Mouse (Mus musculus) liver, embryonic 11.5 days (tissue): ENCODE data around the gene Clic3. TPM values are rescaled to one million over a fixed set of nuclear protein-coding genes. Genes with fewer than 3 reads are reported as not detected.

ENCODE experiments used
- ATAC-seq: fragments of 200-750 bp; cut with Nextera tagmentation; replicated peaks from 2 replicates; pipeline ENCODE4 v1.8.0; 2017; ENCODE audit warnings: moderate number of reproducible peaks, mild to moderate bottlenecking, moderate TSS enrichment, moderate library complexity; ENCODE audit not compliant: low FRiP score
- DNase-seq: peaks from one replicate; pipeline ENCODE4 v3.0.0-alpha.2; 2017; ENCODE audit warnings: low spot score
- H3K27ac ChIP-seq: fragments of 300-500 bp; sonication (generic); 2 replicates; pipeline ENCODE4 v1.5.1; 2014; ENCODE audit warnings: mild to moderate bottlenecking, low read depth, low read length, control low read depth
- H3K27me3 ChIP-seq: fragments of 300-500 bp; sonication (generic); replicated peaks from 2 replicates; pipeline ENCODE4 v1.6.1; 2014; ENCODE audit warnings: low read length, mixed read lengths; ENCODE audit not compliant: control insufficient read depth, insufficient read depth
- H3K36me3 ChIP-seq: fragments of 300-500 bp; sonication (generic); 2 replicates; pipeline ENCODE4 v1.6.1; 2014; ENCODE audit warnings: mild to moderate bottlenecking, low read length, moderate library complexity, mixed read lengths; ENCODE audit not compliant: control insufficient read depth, insufficient read depth
- H3K4me1 ChIP-seq: fragments of 300-500 bp; sonication (generic); replicated peaks from 2 replicates; pipeline ENCODE4 v1.6.1; 2014; ENCODE audit warnings: low read length, mixed read lengths; ENCODE audit not compliant: control insufficient read depth, insufficient read depth
- H3K4me2 ChIP-seq: fragments of 300-500 bp; sonication (generic); 2 replicates; pipeline ENCODE4 v1.6.1; 2014; ENCODE audit warnings: mild to moderate bottlenecking, control low read depth, moderate library complexity
- H3K4me3 ChIP-seq: fragments of 300-500 bp; sonication (generic); 2 replicates; pipeline ENCODE4 v1.5.1; 2014; ENCODE audit warnings: low read depth, low read length, control low read depth
- H3K9ac ChIP-seq: fragments of 300-500 bp; sonication (generic); 2 replicates; pipeline ENCODE4 v1.6.1; 2014; ENCODE audit warnings: low read depth, low read length, control low read depth
- H3K9me3 ChIP-seq: fragments of 300-500 bp; sonication (generic); 2 replicates; pipeline ENCODE4 v1.6.1; 2016; ENCODE audit warnings: low read length, inconsistent platforms, mixed read lengths; ENCODE audit not compliant: control insufficient read depth
- WGBS: fragments of 180-500 bp; shearing (Covaris S2); extraction: QIAGEN DNeasy Blood & Tissue Kit; methylation state at CpG from one replicate; pipeline ENCODE4 v1.1.7; 2014; 5-methylcytosine and 5-hydroxymethylcytosine counted together
- polyA plus RNA-seq: library from polyadenylated mRNA; unstranded; fragments of >200 nt; fragmentation: Nextera tagmentation; extraction: Ambion mirVana; gene quantifications from 2 replicates; pipeline ENCODE4 v1.2.1, GENCODE M21; 2014

Gene Clic3
- polyA plus RNA-seq, 1 experiment from 2014 or later = not detected

DNA sequence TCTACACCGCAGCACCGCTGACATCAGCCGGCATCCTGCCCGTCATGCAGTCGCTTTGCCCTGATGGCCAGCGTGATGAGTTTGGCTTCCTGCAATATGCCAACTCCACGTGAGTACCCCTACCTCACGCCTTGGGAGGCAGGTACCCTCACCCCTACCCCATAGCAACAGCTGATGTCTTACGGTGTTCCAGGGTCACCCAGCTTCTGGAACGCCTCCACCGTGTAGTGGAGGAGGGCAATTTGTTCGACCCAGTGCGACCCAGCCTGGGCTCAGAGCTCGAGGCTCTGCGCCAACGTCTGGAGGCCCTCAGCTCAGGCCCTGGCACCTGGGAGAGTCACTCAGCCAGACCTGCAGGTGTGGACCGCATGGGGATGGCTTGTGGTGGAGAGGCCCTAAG lies 23.5 kb upstream of the Clic3 start:
- DNase-seq = no peak
- H3K4me2 ChIP-seq = no peak overlapping the region
- ATAC-seq = no peak
- no peak overlapping the region for H3K4me3 ChIP-seq
- peaks cover 6% of the 10 kb centered on the region for H3K4me1 ChIP-seq
- no peak overlapping the region for H3K9ac ChIP-seq
- peaks cover 18% of the 10 kb centered on the region for H3K27me3 ChIP-seq
- no peaks in the 10 kb centered on the region for H3K9me3 ChIP-seq
- H3K36me3 ChIP-seq = no peaks in the 10 kb centered on the region
- H3K27ac ChIP-seq = no peak overlapping the region
- whole genome bisulfite sequencing = 85% methylated on average over 17 of the region's 17 CpGs

- 85% methylated on average over 8 of the region's 8 CpGs for WGBS
- no peaks in the 10 kb centered on the region for H3K36me3 ChIP-seq
- ATAC-seq = no peak
Observed at GRCm38 (mm10) chr2:25434292-25434691, 22.3 kb upstream of the Clic3 start.

GRCm38 (mm10) chr2:25436286-25436820 lies 20.3 kb upstream of the Clic3 start:
- no peaks in the 10 kb centered on the region for H3K9me3 ChIP-seq
- ATAC-seq (no peak), DNase-seq (no peak)
- H3K4me3 ChIP-seq = no peak overlapping the region
- no peaks in the 10 kb centered on the region for H3K36me3 ChIP-seq
- no peaks in the 10 kb centered on the region for H3K4me1 ChIP-seq
- H3K9ac ChIP-seq = no peak overlapping the region
- WGBS = 85% methylated on average over 10 of the region's 10 CpGs
- no peak overlapping the region for H3K27ac ChIP-seq
- H3K4me2 ChIP-seq = no peak overlapping the region
- no peaks in the 10 kb centered on the region for H3K27me3 ChIP-seq

More at GRCm38 (mm10) chr2:25434292-25434691, 22.3 kb upstream of the Clic3 start:
- Histone ChIP-seq H3K9ac (no peak overlapping the region), H3K4me3 (no peak overlapping the region), H3K4me1 (peaks cover 2% of the 10 kb centered on the region; the same call in 1 of the 2 replicates), H3K9me3 (no peaks in the 10 kb centered on the region), H3K27ac (no peak overlapping the region), H3K4me2 (no peak overlapping the region), H3K27me3 (peaks cover 12% of the 10 kb centered on the region)
- no peak for DNase-seq

DNA sequence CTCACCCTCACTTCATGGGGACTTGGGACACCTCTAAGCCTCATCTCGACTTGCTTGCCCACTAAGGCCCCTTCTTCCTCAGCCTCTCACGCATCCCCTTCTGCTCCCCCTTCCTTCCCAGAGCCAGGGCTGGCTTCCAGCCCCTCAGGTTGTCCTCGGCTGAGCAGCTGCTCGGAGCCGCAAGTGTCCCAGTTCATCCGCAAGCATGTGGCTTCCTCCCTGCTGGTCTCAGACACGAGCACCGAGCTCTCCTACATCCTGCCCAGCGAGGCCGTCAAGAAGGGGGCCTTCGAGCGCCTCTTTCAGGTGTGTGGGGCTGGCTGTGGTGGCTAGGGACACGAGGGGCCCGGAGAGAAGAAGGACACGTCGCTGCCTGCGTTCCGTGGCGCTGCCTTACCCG lies 15.6 kb upstream of the Clic3 start:
- Histone ChIP-seq H3K4me3 (no peak overlapping the region), H3K9me3 (no peaks in the 10 kb centered on the region), H3K9ac (no peak overlapping the region), H3K4me1 (no peaks in the 10 kb centered on the region), H3K27ac (no peak overlapping the region), H3K4me2 (no peak overlapping the region), H3K27me3 (no peaks in the 10 kb centered on the region), H3K36me3 (no peaks in the 10 kb centered on the region)
- 81% methylated on average over 20 of the region's 20 CpGs for WGBS
- DNase-seq = no peak
- ATAC-seq = no peak

DNA sequence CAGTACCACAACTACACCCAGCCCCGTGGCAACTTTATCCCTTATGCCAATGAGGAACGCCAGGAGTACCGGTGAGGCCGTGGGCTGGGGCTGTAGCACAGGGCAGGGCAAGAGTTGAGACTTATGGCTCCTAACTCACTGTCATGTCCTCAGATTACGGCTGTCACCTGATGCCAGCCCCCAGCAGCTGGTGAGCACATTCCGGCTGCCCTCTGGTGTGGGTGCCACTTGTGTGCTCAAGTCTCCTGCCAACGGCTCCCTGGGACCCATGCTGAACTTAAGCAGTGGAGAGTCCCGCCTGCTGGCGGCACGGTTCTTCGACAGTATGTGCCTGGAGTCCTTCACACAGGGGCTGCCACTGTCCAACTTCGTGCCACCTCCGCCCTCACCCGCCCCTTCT lies 14.0 kb upstream of the Clic3 start:
- no peaks in the 10 kb centered on the region for H3K4me1 ChIP-seq
- no peak overlapping the region for H3K27ac ChIP-seq
- H3K27me3 ChIP-seq = no peaks in the 10 kb centered on the region
- H3K36me3 ChIP-seq = no peaks in the 10 kb centered on the region
- H3K9me3 ChIP-seq = no peaks in the 10 kb centered on the region
- H3K9ac ChIP-seq = no peak overlapping the region
- H3K4me3 ChIP-seq = no peak overlapping the region
- no peak for DNase-seq
- ATAC-seq = no peak
- no peak overlapping the region for H3K4me2 ChIP-seq
- 82% methylated on average over 14 of the region's 14 CpGs for WGBS

DNA sequence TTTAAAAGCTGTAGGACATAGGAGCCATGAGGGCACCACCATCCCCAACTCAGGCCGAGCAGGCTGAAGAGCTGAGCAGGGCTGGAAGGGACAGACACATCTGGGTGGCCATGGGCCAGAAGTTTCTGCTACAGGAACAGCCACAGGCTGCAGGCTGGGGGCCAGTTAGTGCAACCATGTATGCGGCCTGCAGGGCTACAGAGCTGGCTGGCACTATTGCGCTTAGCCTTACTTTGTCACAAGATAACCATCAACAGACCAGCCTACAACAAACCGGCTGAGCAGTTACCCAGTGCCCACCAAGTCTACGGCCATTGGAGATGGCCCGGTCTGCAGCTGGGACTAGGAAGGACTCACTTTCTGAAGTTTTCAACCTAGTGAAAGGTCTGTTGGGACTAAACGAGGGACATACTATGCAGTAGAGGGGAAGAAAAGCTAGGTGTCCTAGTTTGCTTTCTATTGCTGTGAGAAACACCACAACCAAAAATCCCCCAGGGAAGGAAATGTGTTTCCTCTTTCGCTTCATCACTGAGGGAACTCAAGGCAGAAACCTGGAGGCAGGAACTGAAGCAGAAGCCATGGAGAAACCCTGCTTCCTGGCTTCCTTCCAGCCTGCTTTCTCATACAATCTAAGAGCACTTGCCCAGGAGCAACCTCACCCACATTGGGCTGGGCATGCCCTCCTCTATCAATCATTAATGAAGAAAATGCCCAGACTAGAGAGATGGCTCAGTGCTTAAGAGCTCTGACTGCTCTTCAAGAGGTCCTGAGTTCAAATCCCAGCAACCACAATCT lies 5.6 kb upstream of the Clic3 start:
- H3K27me3 ChIP-seq = no peaks in the 10 kb centered on the region
- no peaks in the 10 kb centered on the region for H3K4me1 ChIP-seq
- no peak for ATAC-seq

DNA sequence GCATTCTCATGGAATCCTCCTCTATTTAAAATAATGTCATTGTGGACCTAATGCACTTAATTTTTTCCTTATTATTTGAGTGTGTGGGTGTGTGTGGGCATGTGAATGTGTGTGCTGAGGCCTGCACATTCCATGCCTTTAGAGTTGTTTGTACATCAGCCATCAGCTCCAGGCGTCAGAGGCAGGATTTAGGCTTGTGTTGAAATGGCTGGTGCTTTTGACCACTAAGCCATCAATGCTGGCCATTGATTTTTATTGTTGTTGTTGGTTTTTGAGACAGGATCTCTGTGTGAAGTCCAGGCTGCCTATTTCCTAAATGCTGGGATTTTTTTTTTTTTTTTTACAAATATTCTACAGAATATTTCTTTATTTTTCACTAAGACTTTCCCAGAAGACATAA lies 3.7 kb upstream of the Clic3 start:
- ATAC-seq (no peak), DNase-seq (no peak)
- Histone ChIP-seq H3K9me3 (no peaks in the 10 kb centered on the region), H3K36me3 (no peaks in the 10 kb centered on the region), H3K4me2 (no peak overlapping the region), H3K9ac (no peak overlapping the region), H3K27me3 (no peaks in the 10 kb centered on the region), H3K27ac (no peak overlapping the region), H3K4me1 (no peaks in the 10 kb centered on the region), H3K4me3 (no peak overlapping the region)
- WGBS = 47% methylated on average over 1 of the region's 1 CpGs

More for the DNA sequence above, 5.6 kb upstream of the Clic3 start:
- Histone ChIP-seq H3K4me3 (no peak overlapping the region), H3K9me3 (no peaks in the 10 kb centered on the region), H3K27ac (no peak overlapping the region), H3K4me2 (no peak overlapping the region), H3K9ac (no peak overlapping the region), H3K36me3 (no peaks in the 10 kb centered on the region)
- no peak for DNase-seq
- WGBS = 71% methylated on average over 8 of the region's 8 CpGs

- H3K4me1 ChIP-seq = peaks cover 11% of the 10 kb centered on the region
- H3K36me3 ChIP-seq = no peaks in the 10 kb centered on the region
- H3K27me3 ChIP-seq = no peaks in the 10 kb centered on the region
- no peak for ATAC-seq
- no peak overlapping the region for H3K4me2 ChIP-seq
- no peaks in the 10 kb centered on the region for H3K9me3 ChIP-seq
- no peak for DNase-seq
- no peak overlapping the region for H3K27ac ChIP-seq
- H3K4me3 ChIP-seq = no peak overlapping the region
- no peak overlapping the region for H3K9ac ChIP-seq
- WGBS = 81% methylated on average over 9 of the region's 9 CpGs
Observed at GRCm38 (mm10) chr2:25457022-25457896, 621 bp downstream of the Clic3 start.
